Mouse (Mus musculus): ENCODE results near the gene Olfr319.

GRCm38 (mm10) chr11:58698862-58699261, at the start of gene Olfr319:
- no peak for TF ChIP-seq POLR2A (IDR thresholded peaks at IDR 0.05; ENCODE audit: borderline replicate concordance, extremely low read depth, low read depth, low read length)
- TF ChIP-seq CTCF (IDR thresholded peaks at IDR 0.05; ENCODE audit: insufficient read depth, low read length), result no peak
